Mouse (Mus musculus) lung, adult 18-20 months (tissue): ENCODE measurements around the gene Zfp523.

Source experiments
- DNase-seq, 2 experiments: peaks; one replicate each; pipeline ENCODE4 v3.0.0; 2022; ENCODE audit warnings: mixed read lengths in 2 of 2

Zfp523 gene

GRCm38 (mm10) chr17:28161310-28161881 lies 15.5 kb upstream of the Zfp523 start:
- DNase-seq = no peak

DNA sequence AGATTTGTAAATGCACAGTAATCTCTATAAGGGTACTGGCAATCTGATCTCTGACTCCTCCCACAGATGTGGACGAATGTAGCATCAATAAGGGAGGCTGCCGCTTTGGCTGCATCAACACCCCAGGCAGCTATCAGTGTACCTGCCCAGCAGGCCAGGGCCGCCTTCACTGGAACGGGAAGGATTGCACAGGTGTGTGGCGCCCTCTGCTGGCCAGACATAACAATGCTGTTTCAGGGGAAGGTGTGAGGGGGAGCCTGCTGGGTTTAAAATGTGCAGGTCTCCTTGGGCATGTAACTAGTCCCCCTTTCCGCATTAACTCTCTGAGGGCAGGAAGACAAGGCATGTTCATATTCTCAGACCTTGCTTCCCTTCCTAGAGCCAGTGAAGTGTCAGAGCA lies 13.3 kb upstream of the Zfp523 start:
- DNase-seq = peak; percentile 69 to 73

DNA sequence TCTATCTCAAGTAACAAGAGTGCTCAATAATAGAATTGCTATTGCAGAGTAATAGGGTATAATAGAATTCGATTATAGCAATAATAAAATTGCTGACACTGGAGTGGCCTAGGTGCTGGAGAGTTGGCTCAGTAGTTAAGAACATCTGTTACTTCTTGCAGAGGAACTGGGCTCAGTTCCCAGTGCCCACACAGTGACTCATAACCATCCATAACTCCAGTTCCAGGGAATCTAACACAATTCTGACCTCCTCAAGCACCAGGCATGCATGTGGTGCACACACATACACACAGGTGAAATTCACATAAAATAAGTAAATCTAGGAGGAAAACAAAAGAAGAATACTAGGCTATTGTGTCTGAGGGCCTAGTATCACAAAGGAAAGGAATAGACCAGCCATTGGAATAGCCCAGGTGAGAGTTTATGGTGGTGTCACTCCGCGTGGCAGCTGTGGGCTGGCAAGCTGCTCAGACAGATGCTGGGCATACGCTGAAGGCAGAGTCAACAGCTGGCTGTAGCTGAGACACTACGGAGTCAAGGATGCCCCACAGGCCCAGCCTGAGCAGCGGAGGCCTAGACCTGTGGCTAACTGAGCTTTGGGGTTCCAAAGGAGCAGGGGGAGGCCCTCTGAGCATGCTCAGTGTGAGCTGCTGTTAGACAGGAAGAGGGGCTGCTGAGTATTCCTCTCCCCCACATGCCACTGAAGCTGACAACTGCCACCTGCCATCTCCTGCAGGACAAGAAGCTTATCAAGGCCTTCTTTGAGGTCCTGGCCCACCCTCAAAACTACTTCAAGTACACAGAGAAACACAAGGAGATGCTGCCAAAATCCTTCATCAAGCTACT lies 6.2 kb upstream of the Zfp523 start:
- no peak for DNase-seq

GRCm38 (mm10) chr17:28172690-28173089 lies 4.2 kb upstream of the Zfp523 start:
- peak in 1 of 2 experiments; percentile 15 for DNase-seq

- DNase-seq = peak in 1 of 2 experiments; percentile 55
Measured at GRCm38 (mm10) chr17:28177540-28178046, 664 bp downstream of the Zfp523 start.

GRCm38 (mm10) chr17:28180331-28180730 lies 3.4 kb downstream of the Zfp523 start:
- peak in 1 of 2 experiments; percentile 26 for DNase-seq

GRCm38 (mm10) chr17:28180783-28181544 lies 4.0 kb downstream of the Zfp523 start:
- peak; percentile 36 to 42 for DNase-seq

- peak in 1 of 2 experiments; percentile 48 for DNase-seq
Measured at GRCm38 (mm10) chr17:28184971-28185638, 8.2 kb downstream of the Zfp523 start.

DNA sequence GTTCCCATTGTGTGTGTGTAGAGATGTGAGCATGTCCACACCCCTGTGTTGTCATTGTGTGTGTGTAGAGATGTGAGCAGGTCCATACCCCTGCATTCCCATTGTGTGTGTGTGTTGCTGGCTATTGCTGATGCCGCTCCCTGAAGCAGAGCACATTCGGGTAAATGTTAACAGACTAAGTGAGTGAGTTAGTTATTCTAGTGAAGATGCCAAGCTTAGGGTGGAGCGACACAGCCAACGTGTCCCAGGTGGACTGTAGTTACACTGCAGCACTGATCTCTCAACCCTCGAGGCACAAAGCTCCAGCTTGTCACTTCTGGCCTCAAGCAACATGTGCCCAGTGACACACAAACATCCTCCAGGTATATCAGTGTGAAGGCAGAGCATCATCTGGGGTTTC lies 11.4 kb downstream of the Zfp523 start:
- no peak for DNase-seq

DNA sequence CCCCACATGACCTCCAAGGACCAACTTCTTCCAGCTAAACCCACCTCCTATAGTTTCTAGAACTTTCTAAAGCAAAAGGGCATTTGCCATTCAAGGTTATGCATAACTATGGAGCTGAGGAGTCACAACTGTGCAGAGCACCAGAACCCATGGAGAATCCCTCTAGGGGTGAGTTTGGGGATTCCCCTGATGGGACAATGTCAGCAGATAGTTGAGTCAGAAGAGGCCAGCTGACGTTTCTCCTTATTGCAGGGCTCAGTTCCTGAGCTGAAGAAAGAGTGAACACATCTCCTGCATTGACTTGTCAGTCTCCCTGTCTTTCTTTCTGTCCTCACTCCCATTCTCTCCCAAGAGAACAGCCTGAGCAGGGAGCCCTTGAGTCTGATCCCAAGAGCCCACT lies 15.8 kb downstream of the Zfp523 start:
- DNase-seq = no peak

DNA sequence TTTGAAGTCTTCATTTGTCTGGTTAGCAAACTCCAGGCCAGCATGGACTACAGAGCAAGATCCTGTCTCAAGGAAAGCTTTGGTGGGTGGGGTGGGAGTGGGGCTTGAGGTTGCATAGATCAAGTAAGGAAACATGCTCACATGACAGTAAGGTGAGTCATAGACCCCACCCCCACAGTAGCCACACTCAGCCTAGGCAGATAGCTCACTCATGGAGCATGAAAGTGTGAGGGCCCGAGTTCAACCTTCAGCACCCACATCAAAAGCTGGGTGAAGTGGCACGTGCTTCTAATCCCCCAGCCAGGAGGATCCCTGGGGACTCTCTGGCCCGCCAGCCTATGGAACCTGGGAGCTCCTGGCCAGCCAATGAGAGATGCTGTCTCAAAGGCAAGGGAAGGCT lies 16.6 kb downstream of the Zfp523 start:
- DNase-seq = no peak

DNA sequence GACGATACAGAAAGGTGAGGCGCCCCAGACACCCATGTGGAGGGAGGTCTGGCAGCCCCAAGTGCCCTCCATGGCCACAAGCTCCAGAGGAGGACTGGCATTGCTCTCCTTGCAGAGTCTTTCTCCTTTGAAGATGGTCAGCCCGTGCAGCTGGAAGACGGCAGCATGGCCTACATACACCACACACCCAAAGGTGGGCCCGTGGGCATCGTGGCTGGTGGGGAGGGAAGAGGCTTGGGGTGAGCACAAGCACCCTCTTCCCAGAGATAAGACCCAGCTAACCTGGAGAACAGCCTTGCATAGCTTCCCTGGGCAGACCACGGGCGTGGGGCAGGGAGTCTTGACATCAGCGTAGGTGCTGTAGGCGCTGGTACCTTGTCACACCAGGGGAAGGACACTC lies 18.1 kb downstream of the Zfp523 start:
- no peak for DNase-seq

- DNase-seq = no peak
Measured at GRCm38 (mm10) chr17:28197646-28198045, 20.7 kb downstream of the Zfp523 start.

DNA sequence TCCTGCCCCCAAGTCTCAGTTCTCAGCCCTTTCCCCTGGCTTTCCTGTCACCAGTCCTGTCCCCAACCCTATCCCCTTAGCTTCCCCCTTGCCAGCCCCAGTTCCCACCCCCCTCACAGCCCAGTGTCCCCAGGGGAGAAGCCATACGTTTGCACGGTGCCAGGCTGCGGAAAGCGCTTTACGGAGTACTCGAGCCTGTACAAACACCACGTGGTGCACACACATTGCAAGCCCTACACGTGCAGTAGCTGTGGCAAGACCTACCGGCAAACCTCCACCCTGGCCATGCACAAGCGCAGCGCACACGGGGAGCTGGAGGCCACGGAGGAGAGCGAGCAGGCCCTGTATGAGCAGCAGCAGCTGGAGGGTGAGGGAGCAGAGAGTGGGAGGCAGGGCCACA lies 25.1 kb downstream of the Zfp523 start:
- no peak for DNase-seq

DNA sequence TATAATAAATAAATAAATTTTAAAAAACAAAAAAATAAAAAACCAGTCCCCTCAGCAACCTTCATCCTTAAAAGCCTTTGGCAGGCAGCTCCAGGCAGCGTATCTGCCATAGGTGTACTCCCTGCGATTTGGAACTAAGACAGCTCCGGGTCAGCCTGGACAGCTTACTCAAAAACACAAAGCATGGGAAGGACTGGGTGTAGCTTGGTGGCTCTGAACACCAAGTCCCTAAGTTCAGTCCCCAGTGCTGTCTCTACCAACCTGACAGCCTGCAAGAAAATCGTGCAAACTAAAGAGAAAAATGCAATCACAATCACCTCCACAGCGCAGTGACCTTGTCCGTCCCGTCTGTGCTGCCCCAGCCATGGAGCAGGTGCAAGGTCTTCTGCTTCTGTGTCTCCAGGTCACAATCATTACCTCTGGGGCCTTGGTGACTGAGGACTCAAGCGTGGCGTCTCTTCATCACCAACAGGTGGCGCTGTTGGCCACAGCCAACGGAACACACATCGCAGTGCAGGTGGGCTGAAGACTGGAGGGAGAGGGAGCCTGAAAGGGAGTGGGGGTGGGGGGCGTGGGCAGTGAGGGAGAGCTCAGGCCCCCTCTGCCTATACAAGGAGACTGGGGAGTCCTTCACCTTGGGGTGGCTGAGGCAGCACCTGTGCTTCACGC lies 27.3 kb downstream of the Zfp523 start:
- peak; percentile 23 to 50 for DNase-seq

GRCm38 (mm10) chr17:28205443-28205842 lies 28.5 kb downstream of the Zfp523 start:
- no peak for DNase-seq

GRCm38 (mm10) chr17:28207092-28207491 lies 30.2 kb downstream of the Zfp523 start:
- DNase-seq = no peak

- peak; percentile 79 to 83 for DNase-seq
Measured at GRCm38 (mm10) chr17:28207591-28208313, 30.8 kb downstream of the Zfp523 start, which contains the start of gene Def6. TSS of gene Def6 (plus strand) at chr17:28207778.

- DNase-seq = no peak
Measured at GRCm38 (mm10) chr17:28208314-28208612, 31.3 kb downstream of the Zfp523 start.

GRCm38 (mm10) chr17:28209457-28210110 lies 32.7 kb downstream of the Zfp523 start:
- DNase-seq = peak in 1 of 2 experiments; percentile 20

GRCm38 (mm10) chr17:28211921-28212341 lies 35.0 kb downstream of the Zfp523 start:
- DNase-seq = peak in 1 of 2 experiments; percentile 33
